ENCODE assay signal across 10 mouse cellular contexts in the genomic region with DNA sequence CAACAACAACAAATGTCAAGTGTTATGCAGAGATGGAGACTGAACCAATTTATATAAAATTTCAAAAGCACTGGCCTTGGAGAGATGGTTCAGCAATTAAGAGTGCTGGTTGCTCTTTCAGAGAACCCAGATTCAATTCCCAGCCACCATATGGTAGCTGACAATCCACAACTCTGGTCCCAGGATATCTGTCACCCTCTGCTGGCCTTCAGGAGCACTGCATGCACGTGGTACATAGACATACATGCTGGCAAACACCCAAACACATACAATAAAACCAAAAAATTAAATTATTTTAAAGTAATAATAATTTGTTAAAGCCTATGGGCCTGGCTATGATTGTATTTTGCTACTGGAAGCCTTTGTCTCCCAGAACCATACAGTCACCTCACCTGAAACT.
DNase-seq lines count a peak whose midpoint lies in the region; ATAC-seq and TF ChIP-seq lines count a peak whose summit lies in the region.
"Had no signal": no experiment of that assay in that cellular context is flagged by ENCODE, and none has a peak within 500 bp of the region (broad histone marks: within the 10 kb centered on the region; RNA-seq: fewer than 3 reads in every experiment).

No protein-coding gene starts in this region.

- no peak overlapping the region for H3K27ac ChIP-seq in forebrain, postnatal 0 days (ENCODE audit: low read depth, low read length)
- no peak overlapping the region for H3K27ac ChIP-seq in forebrain, embryonic 16.5 days (ENCODE audit: low read length)
- H3K27ac ChIP-seq in limb, embryonic 11.5 days (replicated peaks; ENCODE audit: low read depth, low read length), result no peak overlapping the region
- no peak overlapping the region for H3K27ac ChIP-seq in limb, embryonic 10.5 days
- H3K27ac ChIP-seq: hindbrain, embryonic 14.5 days had no signal

- peak; percentile 56 for TF ChIP-seq CTCF in forebrain, postnatal 0 days (IDR thresholded peaks at IDR 0.05; ENCODE audit: low read depth)
- TF ChIP-seq CTCF in G1E (IDR thresholded peaks at IDR 0.05; ENCODE audit: low read depth, low read length), result no peak

- H3K27me3 ChIP-seq in forebrain, postnatal 0 days (ENCODE audit: insufficient read depth, low read length), result no peaks in the 10 kb centered on the region
- H3K27me3 ChIP-seq in forebrain, embryonic 16.5 days (replicated peaks; ENCODE audit: control insufficient read depth, insufficient read depth, low read length), result no peaks in the 10 kb centered on the region
- no peaks in the 10 kb centered on the region for H3K27me3 ChIP-seq in limb, embryonic 11.5 days (ENCODE audit: control insufficient read depth, insufficient read depth, low read length)
- H3K27me3 ChIP-seq in limb, embryonic 10.5 days (ENCODE audit: low read depth, poor library complexity, severe bottlenecking), result no peaks in the 10 kb centered on the region
- no peaks in the 10 kb centered on the region for H3K27me3 ChIP-seq in G1E (ENCODE audit: insufficient read depth, low read length)

- H3K36me3 ChIP-seq in forebrain, postnatal 0 days (ENCODE audit: insufficient read depth), result no peaks in the 10 kb centered on the region
- no peaks in the 10 kb centered on the region; the same call in 1 of the 2 replicates for H3K36me3 ChIP-seq in forebrain, embryonic 16.5 days (ENCODE audit: control insufficient read depth, insufficient read depth)
- H3K36me3 ChIP-seq in limb, embryonic 11.5 days (ENCODE audit: control insufficient read depth, insufficient read depth, low read length), result no peaks in the 10 kb centered on the region
- H3K36me3 ChIP-seq in limb, embryonic 10.5 days, result no peaks in the 10 kb centered on the region
- no peaks in the 10 kb centered on the region for H3K36me3 ChIP-seq in G1E (replicated peaks)

- no peak overlapping the region for H3K4me2 ChIP-seq in forebrain, postnatal 0 days (ENCODE audit: low read depth)
- no peak overlapping the region for H3K4me2 ChIP-seq in forebrain, embryonic 16.5 days (ENCODE audit: low read length)
- H3K4me2 ChIP-seq in limb, embryonic 11.5 days (ENCODE audit: low read depth, severe bottlenecking), result no peak overlapping the region
- H3K4me2 ChIP-seq: hindbrain, embryonic 14.5 days had no signal

- no peak for ATAC-seq in forebrain, postnatal 0 days
- no peak for ATAC-seq in forebrain, embryonic 16.5 days
- no peak for ATAC-seq in limb, embryonic 11.5 days (ENCODE audit: insufficient number of reproducible peaks, low FRiP score, low TSS enrichment, low read depth)
- ATAC-seq in G1E (ENCODE audit: extremely low read depth, insufficient number of reproducible peaks, low FRiP score, poor library complexity, severe bottlenecking), result peak; percentile 32; the same call in 1 of the 2 replicates

- H3K4me1 ChIP-seq in forebrain, postnatal 0 days (ENCODE audit: insufficient read depth), result no peaks in the 10 kb centered on the region
- no peaks in the 10 kb centered on the region for H3K4me1 ChIP-seq in forebrain, embryonic 16.5 days (replicated peaks; ENCODE audit: control insufficient read depth, insufficient read depth, low read length)
- H3K4me1 ChIP-seq in limb, embryonic 11.5 days (ENCODE audit: control insufficient read depth, insufficient read depth, low read length), result no peaks in the 10 kb centered on the region
- H3K4me1 ChIP-seq in limb, embryonic 10.5 days, result no peaks in the 10 kb centered on the region
- no peaks in the 10 kb centered on the region for H3K4me1 ChIP-seq in G1E (ENCODE audit: insufficient read depth, low read depth, low read length)

- 33% methylated on average over 1 of the region's 1 CpGs for WGBS in forebrain, postnatal 0 days
- 19% methylated on average over 1 of the region's 1 CpGs for WGBS in forebrain, embryonic 16.5 days
- WGBS in limb, embryonic 11.5 days, result 29% methylated on average over 1 of the region's 1 CpGs
- WGBS in limb, embryonic 10.5 days, result 32% methylated on average over 1 of the region's 1 CpGs

- DNase-seq in forebrain, postnatal 0 days, result no peak
- DNase-seq in limb, embryonic 11.5 days (ENCODE audit: low spot score), result peak; percentile 30
- no peak for DNase-seq in limb, embryonic 10.5 days (ENCODE audit: low spot score)
- DNase-seq in G1E (ENCODE audit: low spot score), result no peak
- DNase-seq in induced T-regulatory cell, adult 2 months (ENCODE audit: low read depth), result peak; percentile 3
- no peak for DNase-seq in frontal cortex, postnatal 14 days (ENCODE audit: low spot score in 2 of 2)
- no peak for DNase-seq in layer of hippocampus, adult 8-10 months (ENCODE audit: low spot score in 2 of 2)
- DNase-seq: cerebellum, adult 8-10 months had no signal

- no peaks in the 10 kb centered on the region for H3K9me3 ChIP-seq in forebrain, postnatal 0 days (ENCODE audit: low read length)
- H3K9me3 ChIP-seq in forebrain, embryonic 16.5 days (ENCODE audit: control insufficient read depth, low read length), result no peaks in the 10 kb centered on the region
- no peaks in the 10 kb centered on the region for H3K9me3 ChIP-seq in limb, embryonic 11.5 days (ENCODE audit: control insufficient read depth, low read length)
- no peaks in the 10 kb centered on the region for H3K9me3 ChIP-seq in limb, embryonic 10.5 days (replicated peaks)
- peaks cover 40% of the 10 kb centered on the region for H3K9me3 ChIP-seq in G1E (replicated peaks)

- no peak overlapping the region for H3K9ac ChIP-seq in forebrain, postnatal 0 days
- no peak overlapping the region for H3K9ac ChIP-seq in forebrain, embryonic 16.5 days (replicated peaks; ENCODE audit: low read depth, low read length)
- H3K9ac ChIP-seq in limb, embryonic 11.5 days (ENCODE audit: low read length), result no peak overlapping the region
- H3K9ac ChIP-seq: hindbrain, embryonic 14.5 days had no signal

- H3K4me3 ChIP-seq in forebrain, postnatal 0 days (ENCODE audit: low read depth, low read length), result no peak overlapping the region
- H3K4me3 ChIP-seq in forebrain, embryonic 16.5 days (replicated peaks; ENCODE audit: low read length), result no peak overlapping the region
- H3K4me3 ChIP-seq in limb, embryonic 11.5 days (ENCODE audit: low read depth, low read length), result no peak overlapping the region
- no peak overlapping the region for H3K4me3 ChIP-seq in limb, embryonic 10.5 days
- no peak overlapping the region for H3K4me3 ChIP-seq in G1E (ENCODE audit: low read depth, low read length)

Comparison
In these comparisons a context has a peak if more than half of its experiments do, and no peak if none do; other contexts are left out.
1. DNase-seq: peak in limb, embryonic 11.5 days (single experiment) and induced T-regulatory cell, adult 2 months (single experiment); none in forebrain, postnatal 0 days (single experiment), limb, embryonic 10.5 days (single experiment), G1E (single experiment), frontal cortex, postnatal 14 days (0 of 2) and layer of hippocampus, adult 8-10 months (0 of 2).